Mouse (Mus musculus) kidney, adult 2 months (tissue): Measurements from ENCODE around the gene Sdf4.

ENCODE experiments used
- CTCF ChIP-seq: fragments of 200-500 bp; conservative IDR thresholded peaks from 2 replicates; pipeline ENCODE4 v1.5.1; 2011; ENCODE audit warnings: low read depth, mild to moderate bottlenecking, control low read depth, low read length, moderate library complexity, mixed read lengths; ENCODE audit not compliant: insufficient read depth, insufficient read length
- POLR2A ChIP-seq: fragments of 200-500 bp; IDR thresholded peaks from one replicate; pipeline ENCODE4 v1.6.1; 2011; ENCODE audit warnings: low read depth, low read length, control low read depth

GRCm38 (mm10) chr4:156031255-156031592 lies 38.6 kb downstream of the Sdf4 start:
- TF ChIP-seq CTCF (no peak), POLR2A (no peak)
